In genomic region chr10:22274445-22275057, GRCm38 (mm10) we compare ENCODE assay signal across 10 mouse cellular contexts.
DNase-seq lines count a peak whose midpoint lies in the region; ATAC-seq lines count a peak whose summit lies in the region.
"Had no signal": no experiment of that assay in that cellular context is flagged by ENCODE, and none has a peak within 500 bp of the region (broad histone marks: within the 10 kb centered on the region; RNA-seq: fewer than 3 reads in every experiment).

No protein-coding gene starts in this region.

- H3K36me3 ChIP-seq in heart, embryonic 16.5 days (ENCODE audit: control insufficient read depth, insufficient read depth) = no peaks in the 10 kb centered on the region
- no peaks in the 10 kb centered on the region for H3K36me3 ChIP-seq in embryonic facial prominence, embryonic 11.5 days (replicated peaks; ENCODE audit: control insufficient read depth, insufficient read depth, low read depth, low read length)
- H3K36me3 ChIP-seq in intestine, embryonic 16.5 days (ENCODE audit: control insufficient read depth, insufficient read depth, low read length) = no peaks in the 10 kb centered on the region
- H3K36me3 ChIP-seq in neural tube, embryonic 12.5 days = no peaks in the 10 kb centered on the region

- no peaks in the 10 kb centered on the region for H3K9me3 ChIP-seq in heart, embryonic 16.5 days (replicated peaks; ENCODE audit: control insufficient read depth, low read length)
- H3K9me3 ChIP-seq in embryonic facial prominence, embryonic 11.5 days (replicated peaks; ENCODE audit: control insufficient read depth, low read length) = no peaks in the 10 kb centered on the region
- H3K9me3 ChIP-seq in intestine, embryonic 16.5 days (ENCODE audit: control insufficient read depth, low read length) = no peaks in the 10 kb centered on the region
- no peaks in the 10 kb centered on the region for H3K9me3 ChIP-seq in neural tube, embryonic 12.5 days

- DNase-seq in heart, postnatal 14 days = no peak
- DNase-seq in embryonic facial prominence, embryonic 11.5 days (ENCODE audit: low spot score) = peak; percentile 26
- DNase-seq in adrenal gland, postnatal 25 days = no peak
- DNase-seq in cerebellum, adult 11 months = no peak
- DNase-seq in thymus, postnatal 0 days (ENCODE audit: low spot score) = no peak
- DNase-seq: heart, postnatal 36 days had no signal

- 0 out of 2 replicates have a peak, but pooled peaks cover 2% of the 10 kb centered on the region for H3K27me3 ChIP-seq in heart, embryonic 16.5 days (ENCODE audit: control insufficient read depth, insufficient read depth, low read length)
- H3K27me3 ChIP-seq in embryonic facial prominence, embryonic 11.5 days (ENCODE audit: control insufficient read depth, insufficient read depth, low read length) = peaks cover 11% of the 10 kb centered on the region; the same call in 1 of the 2 replicates
- H3K27me3 ChIP-seq in intestine, embryonic 16.5 days (replicated peaks; ENCODE audit: control insufficient read depth, insufficient read depth, low read length) = peaks cover 6% of the 10 kb centered on the region; the same call in 1 of the 2 replicates
- peaks cover 12% of the 10 kb centered on the region for H3K27me3 ChIP-seq in neural tube, embryonic 12.5 days (replicated peaks)

- peak overlapping the region; percentile 94 for H3K4me2 ChIP-seq in heart, embryonic 16.5 days (ENCODE audit: low read depth, low read length)
- H3K4me2 ChIP-seq in embryonic facial prominence, embryonic 11.5 days (ENCODE audit: low read depth, low read length) = peak overlapping the region; percentile 59
- H3K4me2 ChIP-seq in intestine, embryonic 16.5 days (ENCODE audit: low read depth, low read length) = peak overlapping the region; percentile 95
- H3K4me2 ChIP-seq in neural tube, embryonic 12.5 days (replicated peaks) = peak overlapping the region; percentile 85

- 12% methylated on average over 19 of the region's 19 CpGs for WGBS in heart, embryonic 16.5 days
- WGBS in embryonic facial prominence, embryonic 11.5 days = 6% methylated on average over 19 of the region's 19 CpGs
- 12% methylated on average over 19 of the region's 19 CpGs for WGBS in intestine, embryonic 16.5 days
- 5% methylated on average over 19 of the region's 19 CpGs for WGBS in neural tube, embryonic 12.5 days

- intact Hi-C loops in heart, postnatal 14 days (cut with DNase I) = no loop called here

- no peak overlapping the region for H3K27ac ChIP-seq in heart, embryonic 16.5 days (ENCODE audit: low read length)
- H3K27ac ChIP-seq in embryonic facial prominence, embryonic 11.5 days (replicated peaks; ENCODE audit: low read depth, low read length) = no peak overlapping the region
- no peak overlapping the region for H3K27ac ChIP-seq in intestine, embryonic 16.5 days (ENCODE audit: low read length)
- H3K27ac ChIP-seq in neural tube, embryonic 12.5 days = no peak overlapping the region

- H3K4me3 ChIP-seq in heart, embryonic 16.5 days (ENCODE audit: low read length) = peak overlapping the region; percentile 65
- H3K4me3 ChIP-seq in embryonic facial prominence, embryonic 11.5 days (ENCODE audit: low read depth, low read length) = peak overlapping the region; percentile 32; the same call in 1 of the 2 replicates
- peak overlapping the region; percentile 54 for H3K4me3 ChIP-seq in intestine, embryonic 16.5 days (ENCODE audit: low read length)
- peak overlapping the region; percentile 42 for H3K4me3 ChIP-seq in neural tube, embryonic 12.5 days
- H3K4me3 ChIP-seq: myocyte had no signal

- no peaks in the 10 kb centered on the region for H3K4me1 ChIP-seq in heart, embryonic 16.5 days (ENCODE audit: control insufficient read depth, insufficient read depth, low read length)
- no peaks in the 10 kb centered on the region for H3K4me1 ChIP-seq in embryonic facial prominence, embryonic 11.5 days (ENCODE audit: control insufficient read depth, insufficient read depth, low read length)
- H3K4me1 ChIP-seq in intestine, embryonic 16.5 days (ENCODE audit: control insufficient read depth, insufficient read depth, low read length) = peaks cover 4% of the 10 kb centered on the region
- H3K4me1 ChIP-seq in neural tube, embryonic 12.5 days = peaks cover 12% of the 10 kb centered on the region; the same call in 1 of the 2 replicates

- no peak overlapping the region; the same call in 1 of the 2 replicates for H3K9ac ChIP-seq in heart, embryonic 16.5 days (ENCODE audit: low read length)
- H3K9ac ChIP-seq in embryonic facial prominence, embryonic 11.5 days (replicated peaks; ENCODE audit: low read length) = no peak overlapping the region
- no peak overlapping the region for H3K9ac ChIP-seq in intestine, embryonic 16.5 days (ENCODE audit: low read depth, low read length)
- H3K9ac ChIP-seq in neural tube, embryonic 12.5 days = no peak overlapping the region

- no peak for ATAC-seq in heart, embryonic 16.5 days (replicated peaks; ENCODE audit: extremely low read depth, insufficient read depth, low FRiP score)
- no peak for ATAC-seq in embryonic facial prominence, embryonic 11.5 days (replicated peaks; ENCODE audit: insufficient number of reproducible peaks, low FRiP score, low TSS enrichment, low read depth)
- no peak for ATAC-seq in intestine, embryonic 16.5 days
- ATAC-seq in neural tube, embryonic 12.5 days (ENCODE audit: low FRiP score, low read depth) = no peak
